Mouse (Mus musculus): ENCODE results near the gene F13a1. TPM values are rescaled to one million over a fixed set of nuclear protein-coding genes. Genes with fewer than 3 reads are reported as not detected.

F13a1 gene
- polyA plus RNA-seq, 1 experiment from 2014 or later = 4.5 TPM

DNA sequence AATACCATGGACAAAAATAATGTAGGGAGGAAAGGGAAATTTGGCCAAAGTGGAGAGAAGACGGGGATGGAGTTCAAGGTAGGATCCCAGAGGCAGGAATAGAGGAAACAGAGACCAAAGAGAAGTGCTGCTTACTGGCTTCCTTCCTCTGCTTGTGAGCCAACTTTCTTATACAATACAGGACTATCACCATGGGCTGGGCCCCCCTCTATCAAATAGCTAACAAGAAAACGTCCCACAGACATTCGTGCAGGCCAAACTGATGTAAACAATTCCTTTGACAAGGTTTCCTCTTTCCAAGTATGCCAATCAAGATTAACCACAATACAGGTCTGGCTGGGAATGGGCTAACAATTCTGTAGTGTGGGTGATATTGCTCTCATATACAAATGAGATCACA is 154.0 kb downstream of the F13a1 start:
- no peak overlapping the region for H3K27ac ChIP-seq (replicated peaks; ENCODE audit: low read depth, low read length)
- ATAC-seq (replicated peaks; ENCODE audit: insufficient number of reproducible peaks, low FRiP score, low TSS enrichment, low read depth) = no peak
- H3K36me3 ChIP-seq (replicated peaks; ENCODE audit: control insufficient read depth, insufficient read depth, low read depth, low read length) = no peaks in the 10 kb centered on the region
- H3K4me2 ChIP-seq (ENCODE audit: low read depth, low read length) = no peak overlapping the region
- H3K4me1 ChIP-seq (ENCODE audit: control insufficient read depth, insufficient read depth, low read length) = no peaks in the 10 kb centered on the region
- H3K4me3 ChIP-seq (ENCODE audit: low read depth, low read length) = no peak overlapping the region
- H3K9me3 ChIP-seq (replicated peaks; ENCODE audit: control insufficient read depth, low read length) = no peaks in the 10 kb centered on the region
- no peaks in the 10 kb centered on the region for H3K27me3 ChIP-seq (ENCODE audit: control insufficient read depth, insufficient read depth, low read length)
- 53% methylated on average over 3 of the region's 3 CpGs for WGBS
- no peak overlapping the region for H3K9ac ChIP-seq (replicated peaks; ENCODE audit: low read length)
- DNase-seq (ENCODE audit: low spot score) = no peak

DNA sequence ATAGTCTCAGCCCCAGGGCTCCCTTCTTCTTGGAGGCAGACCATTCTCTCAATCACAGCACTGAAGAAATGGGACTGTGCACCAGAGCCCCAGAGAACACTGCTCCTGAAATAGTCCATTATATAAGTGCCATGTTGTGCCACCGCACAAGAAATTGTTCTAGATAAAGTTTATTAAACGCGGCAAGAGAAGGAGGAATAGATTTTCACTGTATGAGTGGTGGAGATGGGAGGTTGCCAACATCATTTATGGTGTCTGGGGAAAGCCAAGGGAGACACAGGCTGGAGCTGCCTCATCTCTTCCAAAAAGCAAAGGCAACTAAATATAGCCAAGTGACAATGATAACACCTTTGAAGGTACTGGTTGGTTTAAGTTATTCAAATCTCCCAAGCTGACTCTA is 156.3 kb downstream of the F13a1 start:
- H3K36me3 ChIP-seq (replicated peaks; ENCODE audit: control insufficient read depth, insufficient read depth, low read depth, low read length) = no peaks in the 10 kb centered on the region
- 97% methylated on average over 3 of the region's 3 CpGs for WGBS
- H3K4me2 ChIP-seq (ENCODE audit: low read depth, low read length) = no peak overlapping the region
- no peak overlapping the region for H3K4me3 ChIP-seq (ENCODE audit: low read depth, low read length)
- H3K9ac ChIP-seq (replicated peaks; ENCODE audit: low read length) = no peak overlapping the region
- DNase-seq (ENCODE audit: low spot score) (no peak), ATAC-seq (replicated peaks; ENCODE audit: insufficient number of reproducible peaks, low FRiP score, low TSS enrichment, low read depth) (no peak)
- H3K27ac ChIP-seq (replicated peaks; ENCODE audit: low read depth, low read length) = no peak overlapping the region
- H3K9me3 ChIP-seq (replicated peaks; ENCODE audit: control insufficient read depth, low read length) = no peaks in the 10 kb centered on the region
- H3K27me3 ChIP-seq (ENCODE audit: control insufficient read depth, insufficient read depth, low read length) = no peaks in the 10 kb centered on the region
- no peaks in the 10 kb centered on the region for H3K4me1 ChIP-seq (ENCODE audit: control insufficient read depth, insufficient read depth, low read length)

DNA sequence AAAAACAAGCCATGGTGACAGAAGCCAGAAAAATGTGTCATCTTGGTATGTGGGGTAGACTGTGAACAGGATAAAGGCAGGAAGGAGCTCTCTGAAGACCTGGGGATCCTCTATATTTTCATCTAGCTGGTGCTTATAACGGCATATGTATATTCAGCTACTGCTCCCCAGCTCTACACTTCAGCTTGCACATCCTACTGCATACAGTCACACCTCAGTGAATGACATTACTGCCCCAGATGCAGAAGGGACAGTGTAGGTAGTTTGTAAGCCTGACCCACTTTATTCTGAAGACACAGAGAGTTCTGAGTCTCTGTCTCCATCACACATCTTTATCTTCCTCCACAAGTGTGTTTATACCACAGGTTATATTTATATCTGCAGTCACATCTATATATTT is 157.8 kb downstream of the F13a1 start:
- Histone ChIP-seq H3K4me2 (ENCODE audit: low read depth, low read length) (no peak overlapping the region), H3K9ac (replicated peaks; ENCODE audit: low read length) (no peak overlapping the region), H3K4me1 (ENCODE audit: control insufficient read depth, insufficient read depth, low read length) (no peaks in the 10 kb centered on the region), H3K36me3 (replicated peaks; ENCODE audit: control insufficient read depth, insufficient read depth, low read depth, low read length) (no peaks in the 10 kb centered on the region), H3K9me3 (replicated peaks; ENCODE audit: control insufficient read depth, low read length) (no peaks in the 10 kb centered on the region), H3K27me3 (ENCODE audit: control insufficient read depth, insufficient read depth, low read length) (no peaks in the 10 kb centered on the region; the same call in 1 of the 2 replicates), H3K4me3 (ENCODE audit: low read depth, low read length) (no peak overlapping the region), H3K27ac (replicated peaks; ENCODE audit: low read depth, low read length) (no peak overlapping the region)
- DNase-seq (ENCODE audit: low spot score) (no peak), ATAC-seq (replicated peaks; ENCODE audit: insufficient number of reproducible peaks, low FRiP score, low TSS enrichment, low read depth) (no peak)
- WGBS = 86% methylated on average over 1 of the region's 1 CpGs

DNA sequence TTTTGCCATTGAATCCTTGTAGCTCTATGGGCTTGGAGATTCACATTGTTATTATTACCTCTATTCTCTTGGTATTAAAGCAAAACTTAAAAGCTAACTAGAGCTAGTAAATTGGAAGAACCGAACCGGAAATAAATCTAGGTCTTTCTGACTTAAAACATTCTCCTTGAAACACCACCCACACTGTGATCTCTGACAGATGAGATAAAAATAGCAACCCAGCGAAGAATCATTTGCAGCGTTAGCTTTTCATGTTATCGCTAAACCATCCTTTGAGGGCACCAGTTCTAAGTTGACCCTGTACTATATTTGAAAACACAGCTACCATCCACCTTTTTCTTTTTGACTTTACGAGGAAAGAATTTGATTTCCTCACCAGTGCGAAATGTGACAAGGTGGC is 164.1 kb downstream of the F13a1 start:
- Histone ChIP-seq H3K9ac (replicated peaks; ENCODE audit: low read length) (no peak overlapping the region), H3K4me2 (ENCODE audit: low read depth, low read length) (no peak overlapping the region), H3K27me3 (ENCODE audit: control insufficient read depth, insufficient read depth, low read length) (no peaks in the 10 kb centered on the region; the same call in 1 of the 2 replicates), H3K36me3 (replicated peaks; ENCODE audit: control insufficient read depth, insufficient read depth, low read depth, low read length) (no peaks in the 10 kb centered on the region), H3K4me3 (ENCODE audit: low read depth, low read length) (no peak overlapping the region), H3K9me3 (replicated peaks; ENCODE audit: control insufficient read depth, low read length) (no peaks in the 10 kb centered on the region), H3K27ac (replicated peaks; ENCODE audit: low read depth, low read length) (no peak overlapping the region), H3K4me1 (ENCODE audit: control insufficient read depth, insufficient read depth, low read length) (no peaks in the 10 kb centered on the region)
- no peak for DNase-seq (ENCODE audit: low spot score)
- ATAC-seq (replicated peaks; ENCODE audit: insufficient number of reproducible peaks, low FRiP score, low TSS enrichment, low read depth) = no peak
- WGBS = 93% methylated on average over 7 of the region's 7 CpGs

DNA sequence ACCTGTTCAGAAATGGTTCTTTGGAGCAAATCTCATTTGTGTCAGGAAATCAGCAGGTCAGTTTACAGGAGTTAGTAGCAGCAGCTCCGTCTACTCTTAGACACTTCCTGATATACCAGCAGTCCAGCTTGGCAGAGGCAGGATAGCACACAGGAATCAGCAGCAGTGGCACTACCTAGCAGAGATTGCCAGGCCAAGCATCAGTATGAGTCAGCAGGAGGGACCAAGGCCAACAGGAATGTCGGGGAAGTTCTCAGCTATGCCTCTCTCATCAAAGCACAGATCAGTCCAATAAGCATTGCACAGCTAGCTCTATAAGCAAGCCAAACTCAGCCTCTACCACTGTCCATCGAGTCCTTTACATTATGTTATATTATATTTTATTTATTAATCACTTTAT is 210.9 kb downstream of the F13a1 start:
- no peak for DNase-seq (ENCODE audit: low spot score)
- no peaks in the 10 kb centered on the region for H3K4me1 ChIP-seq (ENCODE audit: control insufficient read depth, insufficient read depth, low read length)
- H3K9ac ChIP-seq (replicated peaks; ENCODE audit: low read length) = no peak overlapping the region
- H3K9me3 ChIP-seq (replicated peaks; ENCODE audit: control insufficient read depth, low read length) = no peaks in the 10 kb centered on the region
- H3K36me3 ChIP-seq (replicated peaks; ENCODE audit: control insufficient read depth, insufficient read depth, low read depth, low read length) = no peaks in the 10 kb centered on the region
- H3K4me2 ChIP-seq (ENCODE audit: low read depth, low read length) = no peak overlapping the region
- H3K27me3 ChIP-seq (ENCODE audit: control insufficient read depth, insufficient read depth, low read length) = no peaks in the 10 kb centered on the region
- H3K4me3 ChIP-seq (ENCODE audit: low read depth, low read length) = no peak overlapping the region
- no peak overlapping the region for H3K27ac ChIP-seq (replicated peaks; ENCODE audit: low read depth, low read length)
- no peak for ATAC-seq (replicated peaks; ENCODE audit: insufficient number of reproducible peaks, low FRiP score, low TSS enrichment, low read depth)
- 72% methylated on average over 3 of the region's 3 CpGs for WGBS

Measured in embryonic facial prominence, embryonic 11.5 days (tissue).